Mouse (Mus musculus): ENCODE measurements around the gene Fam135a. TPM values are rescaled to one million over a fixed set of nuclear protein-coding genes. Genes with fewer than 3 reads are reported as not detected.

Fam135a gene
- 5.5 and 7.4 TPM in 2 replicates for polyA plus RNA-seq (2015; fragmentation: Nextera tagmentation; extraction: Ambion mirVana)

DNA sequence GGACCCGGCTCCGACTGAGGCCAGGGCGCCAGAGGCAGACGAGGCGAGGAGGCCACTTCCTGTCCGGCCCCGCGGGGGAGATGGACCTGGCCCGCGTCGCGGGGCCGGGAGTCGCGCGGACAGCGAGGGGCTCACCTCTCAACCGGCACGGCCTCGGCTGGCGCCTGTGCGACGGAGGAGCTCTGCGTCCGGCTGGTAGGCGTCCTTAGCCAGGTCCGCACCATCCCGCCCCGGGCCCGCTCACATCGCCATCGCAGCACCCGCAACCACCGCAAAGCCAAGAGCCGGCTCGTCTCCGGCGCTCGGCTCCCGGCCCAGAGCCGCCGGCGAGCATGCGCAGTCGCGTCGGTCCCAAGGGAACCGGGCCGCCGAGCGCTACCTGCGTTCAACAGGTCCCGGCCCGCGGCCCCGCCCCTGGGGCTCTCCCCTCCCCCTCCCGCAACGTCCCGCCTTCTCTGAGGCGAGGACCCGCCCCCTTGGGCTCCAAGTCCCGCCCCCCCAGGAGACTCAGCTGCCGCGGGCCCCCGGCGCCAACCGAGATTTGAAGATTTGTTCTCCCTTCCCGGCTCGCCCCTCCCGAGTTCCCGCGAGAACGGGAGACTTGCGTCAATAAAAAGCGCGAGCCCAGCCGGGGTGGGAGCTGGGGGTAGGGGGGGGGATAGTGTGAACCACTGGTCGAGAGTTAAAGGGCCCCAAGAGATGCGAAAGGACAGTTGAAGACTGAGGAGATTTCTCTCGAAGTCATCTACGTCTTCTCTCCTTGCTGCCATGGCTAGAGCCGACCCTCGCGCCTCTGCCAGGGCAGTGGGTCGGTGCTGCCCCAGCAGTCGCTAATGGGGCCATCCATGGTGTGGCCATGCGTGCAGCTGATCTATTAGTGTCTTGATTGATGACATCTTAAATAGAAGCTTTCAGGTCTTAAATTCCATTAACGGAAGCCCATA lies at the start of gene Fam135a:
Fam135a (minus strand) TSS at position 416 of the 944 bp plus-strand sequence.

DNA sequence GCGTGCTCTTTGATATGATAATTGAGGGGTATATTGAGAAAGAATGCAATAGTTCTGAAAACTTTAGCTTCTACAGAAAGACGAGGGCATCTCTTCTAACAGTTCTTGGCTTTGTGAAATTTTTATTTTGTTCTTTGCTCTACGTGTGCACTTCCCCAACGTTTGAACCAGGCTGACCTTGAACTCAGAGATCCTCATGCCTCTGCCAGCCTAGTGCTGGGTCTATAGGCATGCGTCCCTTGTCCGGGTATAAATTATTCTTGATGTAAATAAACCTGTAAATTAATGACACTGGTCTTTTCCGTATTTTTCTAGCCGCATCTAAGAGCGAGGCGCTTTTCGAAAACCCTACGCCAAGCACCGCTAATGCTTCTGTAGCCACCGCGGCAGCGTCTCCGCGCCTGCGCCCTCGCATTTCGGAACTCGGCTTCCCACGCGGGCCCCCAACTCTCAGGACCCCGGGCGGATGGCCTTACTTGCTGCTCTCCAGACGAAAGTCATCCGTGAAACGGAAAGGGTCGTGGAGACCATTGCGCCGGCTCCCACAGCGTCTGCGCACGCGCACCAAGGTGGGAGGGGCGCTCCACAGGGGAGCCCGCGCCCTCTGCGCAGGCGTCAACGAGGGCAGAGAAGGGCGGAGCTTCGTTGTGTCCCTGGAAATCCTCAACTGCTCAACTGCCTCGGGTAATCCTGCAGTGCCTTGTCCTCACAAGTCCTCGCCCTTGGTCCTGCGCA lies 94.9 kb downstream of the Fam135a start, which contains the start of gene Sdhaf4:
Sdhaf4 (minus strand) TSS at position 587 of the 735 bp plus-strand sequence.

Other genes with a start within 250 kb of the Fam135a start
- 60.3 and 61.5 TPM in 2 replicates for gene Smap1, start 178.0 kb downstream of the Fam135a start, polyA plus RNA-seq (2015; fragmentation: Nextera tagmentation; extraction: Ambion mirVana)
- 59.3 and 59.4 TPM in 2 replicates for gene Sdhaf4, start 94.7 kb downstream of the Fam135a start, polyA plus RNA-seq (2015; fragmentation: Nextera tagmentation; extraction: Ambion mirVana)
- gene Col9a1, start 77.3 kb upstream of the Fam135a start, polyA plus RNA-seq (2015; fragmentation: Nextera tagmentation; extraction: Ambion mirVana) = not detected in 2 replicates